7 mouse cellular contexts compared by ENCODE assay signal in the genomic region with DNA sequence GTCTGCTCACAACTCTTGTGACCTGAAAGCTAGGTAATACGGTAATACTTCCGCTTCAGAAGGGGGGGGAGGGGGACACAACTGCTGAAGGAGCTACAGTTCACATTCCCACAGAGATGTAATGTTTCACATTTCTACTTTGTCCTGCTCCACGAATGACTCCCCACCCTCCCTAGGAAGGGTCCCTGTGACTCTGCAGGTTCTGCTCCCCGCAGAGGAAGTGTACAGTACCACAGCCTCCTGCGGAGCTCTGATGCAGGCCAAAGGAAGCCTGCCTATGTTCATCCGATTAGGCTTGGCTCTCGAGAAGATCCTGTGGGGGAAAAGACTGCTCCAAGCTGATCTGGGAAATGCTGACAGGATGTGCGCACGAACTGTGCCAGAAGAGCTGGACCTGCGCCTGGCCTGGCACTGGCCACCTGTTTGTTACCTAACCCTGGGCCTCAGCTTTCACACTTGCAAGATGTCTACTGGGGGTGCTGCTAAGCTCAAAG. TPM values are rescaled to one million over a fixed set of nuclear protein-coding genes. Genes with fewer than 3 reads are reported as not detected.
DNase-seq lines count a peak whose midpoint lies in the region; ATAC-seq lines count a peak whose summit lies in the region.

No protein-coding gene starts in this region.

- no peak overlapping the region for H3K4me2 ChIP-seq in kidney, embryonic 16.5 days (replicated peaks; ENCODE audit: low read depth, low read length)

- DNase-seq in thymus, postnatal 14 days = peak; percentile 43
- DNase-seq in thymus, postnatal 25 days = no peak
- peak; percentile 95 to 97 for DNase-seq in cerebellum, adult 18-20 months
- peak; percentile 85 to 90 for DNase-seq in heart, adult 18-20 months
- DNase-seq in lung, postnatal 4 days = peak; percentile 66 to 83
- DNase-seq in layer of hippocampus, adult 9-10 months (ENCODE audit: low spot score) = no peak

- H3K9ac ChIP-seq in kidney, embryonic 16.5 days (replicated peaks; ENCODE audit: low read length) = 0 out of 2 replicates have a peak overlapping the region, but pooled peaks have one; percentile 23

- peak overlapping the region; percentile 86 for H3K27ac ChIP-seq in kidney, embryonic 16.5 days (ENCODE audit: low read length)

- H3K4me3 ChIP-seq in kidney, embryonic 16.5 days (ENCODE audit: low read length) = no peak overlapping the region

- WGBS in kidney, embryonic 16.5 days = 67% methylated on average over 10 of the region's 10 CpGs

- peaks cover 96% of the 10 kb centered on the region for H3K4me1 ChIP-seq in kidney, embryonic 16.5 days (ENCODE audit: insufficient read depth, low read length)

- no peak for ATAC-seq in kidney, embryonic 16.5 days (ENCODE audit: low FRiP score, low TSS enrichment)

- H3K36me3 ChIP-seq in kidney, embryonic 16.5 days (ENCODE audit: insufficient read depth, low read length) = no peaks in the 10 kb centered on the region

- no peaks in the 10 kb centered on the region for H3K9me3 ChIP-seq in kidney, embryonic 16.5 days (ENCODE audit: low read length)

- no peaks in the 10 kb centered on the region for H3K27me3 ChIP-seq in kidney, embryonic 16.5 days (ENCODE audit: insufficient read depth, low read length)

RNA-seq across cellular contexts. Expression of a gene that starts 22.0 kb away (rescaled TPM):
- total RNA-seq in heart, adult 18-20 months (2021) = 100 to 1,000 TPM; 117 to 119 TPM
- 55.4 and 64.5 TPM in 2 replicates for polyA plus RNA-seq in kidney, embryonic 16.5 days (2015; fragmentation: Nextera tagmentation; extraction: Ambion mirVana)

Comparison
In these comparisons a context has a peak if more than half of its experiments do, and no peak if none do; other contexts are left out.
1. DNase-seq: peak in thymus, postnatal 14 days (single experiment), cerebellum, adult 18-20 months (2 of 2), heart, adult 18-20 months (2 of 2) and lung, postnatal 4 days (2 of 2); none in thymus, postnatal 25 days (single experiment) and layer of hippocampus, adult 9-10 months (single experiment).